Mouse (Mus musculus) intestine, embryonic 14.5 days (tissue): Measurements from ENCODE around the gene Ccdc9. TPM values are rescaled to one million over a fixed set of nuclear protein-coding genes. Genes with fewer than 3 reads are reported as not detected.

Experiments used
- ATAC-seq: fragments of 200-750 bp; cut with Nextera tagmentation; replicated peaks from 2 replicates; pipeline ENCODE4 v1.8.0; 2017; ENCODE audit warnings: low read depth, moderate number of reproducible peaks, moderate TSS enrichment, moderate library complexity; ENCODE audit not compliant: low FRiP score, low TSS enrichment
- DNase-seq: peaks from one replicate; pipeline ENCODE4 v3.0.0-alpha.2; 2018; ENCODE audit warnings: low spot score
- H3K27ac ChIP-seq: fragments of 300-500 bp; sonication (generic); 2 replicates; pipeline ENCODE4 v1.5.1; 2014; ENCODE audit warnings: low read depth, mild to moderate bottlenecking, control low read depth
- H3K27me3 ChIP-seq: fragments of 300-500 bp; sonication (generic); replicated peaks from 2 replicates; pipeline ENCODE4 v1.6.1; 2014; ENCODE audit warnings: low read length, control low read depth; ENCODE audit not compliant: control insufficient read depth, insufficient read depth
- H3K36me3 ChIP-seq: fragments of 300-500 bp; sonication (generic); 2 replicates; pipeline ENCODE4 v1.6.1; 2014; ENCODE audit warnings: low read length, control low read depth; ENCODE audit not compliant: control insufficient read depth, insufficient read depth
- H3K4me1 ChIP-seq: fragments of 300-500 bp; sonication (generic); replicated peaks from 2 replicates; pipeline ENCODE4 v1.6.1; 2014; ENCODE audit warnings: low read length, control low read depth, mixed read lengths; ENCODE audit not compliant: control insufficient read depth, insufficient read depth
- H3K4me2 ChIP-seq: fragments of 300-500 bp; sonication (generic); 2 replicates; pipeline ENCODE4 v1.6.1; 2014; ENCODE audit warnings: low read length
- H3K4me3 ChIP-seq: fragments of 300-500 bp; sonication (generic); 2 replicates; pipeline ENCODE4 v1.5.1; 2014; ENCODE audit warnings: low read depth, low read length, control low read depth, mixed read lengths
- H3K9ac ChIP-seq: fragments of 300-500 bp; sonication (generic); 2 replicates; pipeline ENCODE4 v1.6.1; 2014; ENCODE audit warnings: mild to moderate bottlenecking, low read length
- H3K9me3 ChIP-seq: fragments of 300-500 bp; sonication (generic); 2 replicates; pipeline ENCODE4 v1.6.1; 2016; ENCODE audit warnings: low read length, control low read depth; ENCODE audit not compliant: control insufficient read depth
- WGBS: fragments of 180-500 bp; shearing (Covaris S2); extraction: QIAGEN DNeasy Blood & Tissue Kit; methylation state at CpG from one replicate; pipeline ENCODE4 v1.1.7; 2014; 5-methylcytosine and 5-hydroxymethylcytosine counted together
- polyA plus RNA-seq: library from polyadenylated mRNA; unstranded; fragments of >200 nt; fragmentation: Nextera tagmentation; extraction: Ambion mirVana; gene quantifications from 2 replicates; pipeline ENCODE4 v1.2.1, GENCODE M21; 2014

Ccdc9 gene
- polyA plus RNA-seq, 1 experiment from 2014 or later = 19.0 TPM

DNA sequence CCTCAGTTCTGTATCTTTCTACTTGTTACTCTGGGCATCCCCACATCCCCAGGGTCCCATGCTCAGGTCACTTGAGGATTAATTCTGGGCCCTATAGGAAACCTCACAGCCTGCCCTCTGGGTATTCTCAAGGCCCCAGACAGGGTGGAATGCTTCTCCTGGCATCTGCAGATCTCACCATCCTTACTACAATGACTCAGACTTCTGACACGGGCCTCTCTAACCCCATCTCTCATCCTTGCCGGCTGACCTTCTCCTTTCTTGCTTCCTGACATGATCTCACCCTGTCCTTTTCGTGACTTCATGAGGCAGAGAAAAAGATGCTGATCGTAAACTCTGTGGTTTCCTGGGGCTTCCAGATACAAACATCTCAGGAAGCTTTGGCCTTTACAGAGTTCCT is 32.4 kb downstream of the Ccdc9 start:
- Histone ChIP-seq H3K4me3 (no peak overlapping the region), H3K27ac (no peak overlapping the region), H3K9me3 (no peaks in the 10 kb centered on the region), H3K27me3 (no peaks in the 10 kb centered on the region), H3K4me1 (no peaks in the 10 kb centered on the region), H3K36me3 (no peaks in the 10 kb centered on the region), H3K4me2 (no peak overlapping the region), H3K9ac (no peak overlapping the region)
- DNase-seq (no peak), ATAC-seq (no peak)
- WGBS = 50% methylated on average over 4 of the region's 4 CpGs

GRCm38 (mm10) chr7:16250687-16251086 is 35.9 kb downstream of the Ccdc9 start:
- Histone ChIP-seq H3K9me3 (no peaks in the 10 kb centered on the region), H3K4me1 (no peaks in the 10 kb centered on the region), H3K27me3 (no peaks in the 10 kb centered on the region), H3K36me3 (no peaks in the 10 kb centered on the region), H3K4me2 (no peak overlapping the region), H3K9ac (no peak overlapping the region), H3K27ac (no peak overlapping the region), H3K4me3 (no peak overlapping the region)
- DNase-seq (no peak), ATAC-seq (no peak)
- WGBS = 87% methylated on average over 5 of the region's 5 CpGs

DNA sequence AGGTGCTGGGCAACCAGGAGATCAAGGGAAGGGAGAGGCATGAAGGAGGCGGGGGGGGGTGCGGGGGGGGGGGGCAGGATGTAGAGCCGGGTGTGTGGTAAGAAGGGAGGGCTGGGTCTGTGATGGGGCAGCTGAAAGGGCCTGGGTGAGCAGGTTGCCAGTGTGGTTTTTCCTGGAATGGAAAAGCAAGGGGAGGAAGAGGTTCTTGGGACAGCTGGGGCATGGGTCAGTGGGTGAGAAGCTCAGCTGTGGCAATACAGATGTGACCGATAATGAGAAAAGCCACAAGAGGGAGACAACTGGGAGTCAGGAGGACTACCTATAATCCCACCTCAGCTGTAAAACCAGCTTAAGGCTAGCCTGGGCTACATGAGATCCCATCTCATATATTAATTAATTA is 40.6 kb downstream of the Ccdc9 start:
- no peak overlapping the region for H3K4me2 ChIP-seq
- no peak overlapping the region for H3K9ac ChIP-seq
- H3K27me3 ChIP-seq = no peaks in the 10 kb centered on the region
- no peak overlapping the region for H3K4me3 ChIP-seq
- no peak for DNase-seq
- no peaks in the 10 kb centered on the region for H3K4me1 ChIP-seq
- no peak for ATAC-seq
- no peaks in the 10 kb centered on the region for H3K36me3 ChIP-seq
- no peak overlapping the region for H3K27ac ChIP-seq
- WGBS = 45% methylated on average over 1 of the region's 4 CpGs
- no peaks in the 10 kb centered on the region for H3K9me3 ChIP-seq

DNA sequence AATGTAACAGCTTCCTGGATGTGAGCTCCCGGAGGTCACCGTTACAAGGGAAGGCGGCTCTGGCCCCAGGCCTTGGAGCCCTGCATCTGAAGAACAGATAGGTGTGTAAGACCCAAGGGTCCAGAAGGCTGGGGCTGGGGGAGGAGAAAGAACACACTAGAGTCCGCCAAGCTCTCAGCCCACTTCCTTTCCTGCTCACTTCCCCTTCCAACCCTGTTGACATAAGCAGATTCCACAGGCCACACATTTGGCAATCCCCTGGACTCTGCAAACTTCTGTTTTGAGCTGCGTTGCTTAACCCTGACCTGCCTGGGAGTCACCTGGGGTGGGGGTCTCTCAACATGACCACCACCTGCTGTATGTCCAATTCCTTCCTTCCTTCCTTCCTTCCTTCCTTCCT is 42.5 kb downstream of the Ccdc9 start, which contains the start of gene C5ar2:
Gene C5ar2, minus strand, starts transcription at position 88 of the 400 bp plus-strand sequence.
- no peak for ATAC-seq
- no peaks in the 10 kb centered on the region for H3K36me3 ChIP-seq
- H3K27me3 ChIP-seq = no peaks in the 10 kb centered on the region
- H3K9me3 ChIP-seq = no peaks in the 10 kb centered on the region
- no peak within 1 kb of the TSS for H3K9ac ChIP-seq
- DNase-seq = no peak
- H3K4me1 ChIP-seq = no peaks in the 10 kb centered on the region
- WGBS = 52% methylated on average over 5 of the region's 5 CpGs
- no peak within 1 kb of the TSS for H3K4me3 ChIP-seq
- H3K4me2 ChIP-seq = no peak within 1 kb of the TSS
- H3K27ac ChIP-seq = no peak within 1 kb of the TSS

- no peak for ATAC-seq
- no peaks in the 10 kb centered on the region for H3K4me1 ChIP-seq
- no peak overlapping the region for H3K9ac ChIP-seq
- no peak overlapping the region for H3K27ac ChIP-seq
- WGBS = 91% methylated on average over 6 of the region's 6 CpGs
- no peaks in the 10 kb centered on the region for H3K27me3 ChIP-seq
- no peaks in the 10 kb centered on the region for H3K36me3 ChIP-seq
- no peak for DNase-seq
- no peaks in the 10 kb centered on the region for H3K9me3 ChIP-seq
- no peak overlapping the region for H3K4me2 ChIP-seq
- H3K4me3 ChIP-seq = no peak overlapping the region
Observed at GRCm38 (mm10) chr7:16242198-16242597, 44.4 kb downstream of the Ccdc9 start.

DNA sequence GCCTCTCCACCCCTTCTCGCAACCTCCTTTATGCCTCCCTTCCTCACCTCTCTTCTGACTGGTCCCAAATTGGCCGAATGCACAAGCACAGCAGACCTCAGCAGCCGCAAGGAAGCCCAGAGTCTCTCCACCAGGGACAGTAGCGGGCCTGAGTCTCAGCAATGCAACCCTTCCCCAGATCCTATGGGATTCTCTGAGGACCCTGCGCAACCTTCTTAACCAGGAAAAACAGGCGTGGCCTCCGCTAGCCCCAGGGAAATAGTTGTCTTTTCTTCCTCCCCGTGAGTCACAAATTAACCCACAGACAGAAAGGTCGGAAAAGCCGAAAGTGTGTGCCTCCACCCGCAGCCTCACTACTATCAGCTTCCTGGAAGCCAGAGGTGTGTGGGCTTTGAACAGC is 44.8 kb downstream of the Ccdc9 start:
- Histone ChIP-seq H3K4me1 (no peaks in the 10 kb centered on the region), H3K27ac (no peak overlapping the region), H3K36me3 (no peaks in the 10 kb centered on the region), H3K4me2 (no peak overlapping the region), H3K27me3 (no peaks in the 10 kb centered on the region), H3K4me3 (no peak overlapping the region), H3K9ac (no peak overlapping the region), H3K9me3 (no peaks in the 10 kb centered on the region)
- DNase-seq (no peak), ATAC-seq (no peak)
- 48% methylated on average over 11 of the region's 11 CpGs for WGBS

GRCm38 (mm10) chr7:16240978-16241303 is 45.7 kb downstream of the Ccdc9 start:
- Histone ChIP-seq H3K9me3 (no peaks in the 10 kb centered on the region), H3K27me3 (no peaks in the 10 kb centered on the region), H3K4me1 (no peaks in the 10 kb centered on the region), H3K9ac (no peak overlapping the region), H3K4me3 (no peak overlapping the region), H3K4me2 (no peak overlapping the region), H3K27ac (no peak overlapping the region), H3K36me3 (no peaks in the 10 kb centered on the region)
- ATAC-seq = no peak
- 88% methylated on average over 1 of the region's 1 CpGs for WGBS
- no peak for DNase-seq

GRCm38 (mm10) chr7:16240281-16240977 is 46.2 kb downstream of the Ccdc9 start:
- H3K9ac ChIP-seq = no peak overlapping the region
- no peak overlapping the region for H3K27ac ChIP-seq
- H3K27me3 ChIP-seq = no peaks in the 10 kb centered on the region
- ATAC-seq (no peak), DNase-seq (no peak)
- no peak overlapping the region for H3K4me2 ChIP-seq
- H3K36me3 ChIP-seq = no peaks in the 10 kb centered on the region
- H3K9me3 ChIP-seq = no peaks in the 10 kb centered on the region
- H3K4me1 ChIP-seq = no peaks in the 10 kb centered on the region
- H3K4me3 ChIP-seq = no peak overlapping the region
- WGBS = 74% methylated on average over 7 of the region's 7 CpGs

DNA sequence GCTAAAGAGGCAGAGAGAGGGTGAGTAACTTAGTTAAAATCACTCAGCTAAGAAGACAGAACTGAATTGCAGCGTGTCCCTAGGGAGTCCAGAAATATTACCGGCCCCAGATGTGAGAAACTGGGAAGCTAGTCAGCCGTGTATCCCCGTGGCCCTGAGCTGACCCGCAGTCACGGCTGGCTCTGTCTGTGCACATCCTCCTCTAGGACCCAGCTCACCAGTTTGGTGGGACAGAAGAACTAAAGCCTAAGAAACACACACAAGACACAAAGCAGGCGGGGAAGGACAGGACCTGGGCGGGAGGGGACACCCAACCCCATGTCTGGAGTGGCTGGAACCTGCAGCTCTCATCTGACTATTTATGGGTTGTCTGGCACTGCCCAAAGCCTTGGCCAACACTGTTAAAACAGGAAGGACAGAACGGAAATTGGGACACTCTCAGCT is 47.0 kb downstream of the Ccdc9 start:
- no peaks in the 10 kb centered on the region for H3K36me3 ChIP-seq
- 63% methylated on average over 9 of the region's 9 CpGs for WGBS

More for the DNA sequence above, 47.0 kb downstream of the Ccdc9 start:
- Histone ChIP-seq H3K27me3 (no peaks in the 10 kb centered on the region), H3K4me3 (no peak overlapping the region), H3K4me1 (no peaks in the 10 kb centered on the region), H3K9ac (no peak overlapping the region), H3K9me3 (no peaks in the 10 kb centered on the region), H3K4me2 (no peak overlapping the region), H3K27ac (no peak overlapping the region)
- DNase-seq = no peak
- no peak for ATAC-seq
